Mouse (Mus musculus) liver, embryonic 14.5 days (tissue): ENCODE measurements at regions not wholly inside any gene's neighbourhood (a gene's known extent, or its start where the extent isn't known, plus 50 kb on each side); places are given as distances from the start of the nearest gene placed in this dataset.

Source experiments
- CTCF ChIP-seq: IDR thresholded peaks from 2 replicates; pipeline ENCODE4 v1.5.1; 2016; ENCODE audit warnings: antibody characterized with exemption, low read depth, control low read depth
- EP300 ChIP-seq: IDR thresholded peaks from 2 replicates; pipeline ENCODE4 v1.6.1; 2016; ENCODE audit warnings: antibody characterized with exemption, low read depth

- TF ChIP-seq CTCF (no peak), EP300 (no peak)
Measured at GRCm38 (mm10) chr10:99523817-99524216, 235.6 kb downstream of the Csl start.
